Mouse (Mus musculus): ENCODE measurements at regions not wholly inside any gene's neighbourhood (a gene's known extent, or its start where the extent isn't known, plus 50 kb on each side); places are given as distances from the start of the nearest gene placed in this dataset.
A peak's percentile ranks its signal among the peaks of the same experiment; 100 is the strongest.
"Not testable (repeated sequence)": the region's sequence is repeated elsewhere in the genome, so short reads cannot be mapped to it uniquely, and the experiment has no call there.

GRCm38 (mm10) chr10:119099092-119099792, 140.6 kb downstream of the Cand1 start:
- DNase-seq (ENCODE audit: low spot score in 2 of 2): no peak

DNA sequence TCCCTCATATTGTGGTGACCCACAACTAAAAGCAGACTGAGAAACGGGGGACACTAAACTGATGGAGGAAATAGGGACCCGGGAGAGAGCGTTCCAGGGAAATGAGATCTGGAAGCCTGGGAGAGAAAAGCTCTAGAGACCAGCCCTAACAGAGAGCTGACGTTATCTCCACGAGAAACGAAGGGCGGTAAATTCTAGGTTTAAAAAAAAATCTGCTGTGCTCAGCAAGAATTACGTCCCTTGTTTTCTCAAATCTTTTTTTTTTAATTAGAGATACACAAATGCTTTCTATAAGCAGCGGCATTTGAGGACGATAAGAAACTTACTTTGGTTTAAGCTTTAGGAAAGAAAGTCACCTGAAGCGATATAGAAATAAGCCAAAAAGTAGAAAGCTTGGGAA, 145.7 kb downstream of the Cand1 start:
- no peak for DNase-seq (ENCODE audit: low spot score in 2 of 2)

DNA sequence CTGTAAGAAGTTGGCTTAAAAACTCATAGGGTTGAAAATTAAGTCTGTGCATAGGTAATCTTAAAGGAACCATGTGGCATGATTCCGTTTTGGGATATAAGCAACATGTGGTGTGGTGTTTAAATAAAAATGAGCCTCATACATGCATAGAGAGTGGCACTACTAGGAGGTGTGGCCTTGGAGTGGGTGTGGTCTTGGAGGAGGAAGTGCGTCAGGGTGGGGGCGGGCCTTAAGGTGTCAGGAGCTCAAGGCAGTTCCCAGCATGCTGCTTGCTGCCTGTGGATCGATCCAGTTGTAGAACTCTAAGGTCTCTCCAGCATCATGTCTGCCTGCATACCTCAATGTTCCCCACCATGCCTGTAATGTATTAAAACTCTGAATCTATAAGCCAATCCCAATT, 152.0 kb downstream of the Cand1 start:
- DNase-seq (ENCODE audit: low spot score in 2 of 2): no peak

- DNase-seq (ENCODE audit: low spot score in 2 of 2): no peak
Measured at GRCm38 (mm10) chr10:119087071-119087665, 152.7 kb downstream of the Cand1 start.

DNA sequence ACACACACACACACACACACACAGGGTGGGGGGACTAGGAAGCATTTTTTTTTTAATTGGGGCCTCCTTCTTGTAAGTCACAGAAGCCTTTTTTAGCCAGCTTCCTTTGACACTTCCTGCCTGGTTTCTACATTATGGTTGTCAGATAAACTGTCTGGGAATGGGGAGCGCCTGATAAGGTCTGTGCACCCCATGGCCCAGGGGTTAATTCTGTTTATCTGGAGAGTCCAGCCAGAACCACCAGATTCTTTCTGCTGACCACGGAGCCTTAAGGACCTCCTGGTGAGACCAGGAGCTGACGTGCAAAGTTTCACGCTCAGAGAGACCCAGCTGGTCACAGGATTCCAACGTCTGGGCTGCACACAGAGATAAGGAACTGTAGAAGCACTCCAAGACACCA, 153.4 kb downstream of the Cand1 start:
- no peak for DNase-seq (ENCODE audit: low spot score in 2 of 2)

DNA sequence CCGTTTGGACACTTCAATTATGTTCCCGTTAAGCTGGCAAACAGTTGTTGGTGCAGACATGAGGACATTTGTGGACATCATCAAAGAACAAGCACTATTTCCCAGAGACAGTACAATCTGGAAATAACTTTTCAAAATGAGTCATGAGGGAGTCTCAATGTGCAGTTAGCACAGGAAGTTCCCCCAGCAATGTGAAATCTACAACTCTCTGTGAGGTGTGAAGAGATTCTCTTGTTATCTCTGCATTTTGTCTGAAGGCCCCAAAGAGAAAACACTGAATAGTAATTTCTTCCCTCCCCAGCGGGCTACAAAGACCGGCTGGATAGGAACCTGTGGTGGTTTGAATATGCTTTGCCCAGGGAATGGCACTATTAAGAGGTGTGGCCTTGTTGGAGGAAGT, 156.4 kb downstream of the Cand1 start:
- no peak for DNase-seq (ENCODE audit: low spot score in 2 of 2)

GRCm38 (mm10) chr10:119082861-119083260, 157.0 kb downstream of the Cand1 start:
- no peak for DNase-seq (ENCODE audit: low spot score in 2 of 2)

- not testable (repeated sequence) for DNase-seq (ENCODE audit: low spot score in 2 of 2)
Measured at GRCm38 (mm10) chr10:119081766-119082165, 158.1 kb downstream of the Cand1 start.

DNA sequence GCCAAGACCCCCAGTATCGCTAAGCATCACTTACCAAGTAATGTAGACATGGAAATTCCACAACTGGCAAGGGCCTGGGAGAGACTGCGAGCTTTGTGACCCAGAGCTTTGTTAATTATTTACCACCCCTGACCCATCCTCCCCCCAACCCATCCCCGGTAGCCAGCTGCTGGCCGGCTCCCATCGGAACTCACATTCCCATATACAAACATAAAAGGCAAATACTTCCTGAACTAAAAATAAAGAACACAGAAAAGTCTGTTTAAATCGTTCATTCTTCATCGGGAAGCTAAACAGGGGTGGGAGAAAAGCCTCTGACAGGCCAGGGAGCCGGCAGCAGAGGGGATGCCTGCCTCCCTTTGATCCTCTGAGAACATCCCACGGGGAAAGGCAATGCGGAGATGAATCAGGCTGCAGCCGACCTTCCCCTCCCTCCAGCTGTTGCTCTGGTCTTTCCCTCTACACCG, 163.7 kb downstream of the Cand1 start:
- DNase-seq (ENCODE audit: low spot score in 2 of 2): no peak

- DNase-seq (ENCODE audit: low spot score in 2 of 2): no peak
Measured at GRCm38 (mm10) chr10:119074887-119075286, 165.0 kb downstream of the Cand1 start.

DNA sequence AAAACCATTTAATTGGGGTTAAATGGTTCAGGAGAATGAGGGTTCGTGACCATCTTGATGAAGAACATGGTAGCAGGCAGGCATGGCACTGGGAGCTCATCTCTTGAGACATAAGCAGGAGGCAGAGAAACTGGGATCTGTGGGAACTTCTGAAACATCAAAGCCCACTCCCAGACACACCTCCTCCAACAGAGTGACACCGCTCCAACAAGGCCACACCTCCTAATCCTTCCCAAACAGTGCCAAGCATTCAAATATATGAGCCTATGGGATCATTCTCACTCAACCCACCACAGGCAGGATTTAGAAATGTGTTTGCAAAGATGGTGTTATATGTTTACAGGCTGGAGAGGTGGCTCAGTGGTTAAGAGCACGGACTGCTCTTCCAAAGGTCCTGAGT, 165.9 kb downstream of the Cand1 start:
- DNase-seq (ENCODE audit: low spot score in 2 of 2): no peak

DNA sequence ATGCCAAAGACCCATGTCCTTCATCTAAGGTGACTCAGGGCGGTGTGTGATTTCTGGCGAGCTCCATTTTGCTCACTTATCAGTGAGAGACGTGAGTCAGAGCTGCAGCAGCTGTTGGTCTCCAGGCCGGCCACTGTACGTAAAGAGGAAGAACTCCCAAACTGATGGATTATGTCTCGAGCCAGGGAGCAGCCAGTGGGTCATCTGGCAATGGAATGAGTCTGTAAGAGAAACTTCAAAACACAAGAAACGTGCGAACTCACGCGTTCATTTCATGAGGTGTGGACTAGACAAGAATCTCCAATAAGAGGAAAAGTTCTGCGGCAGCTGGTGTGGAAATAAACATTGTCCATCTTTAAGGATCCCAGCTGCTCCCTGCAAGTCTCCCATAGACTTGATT, 170.4 kb downstream of the Cand1 start:
- no peak for DNase-seq (ENCODE audit: low spot score in 2 of 2)

GRCm38 (mm10) chr10:119067838-119068237, 172.0 kb downstream of the Cand1 start:
- no peak for DNase-seq (ENCODE audit: low spot score in 2 of 2)

DNA sequence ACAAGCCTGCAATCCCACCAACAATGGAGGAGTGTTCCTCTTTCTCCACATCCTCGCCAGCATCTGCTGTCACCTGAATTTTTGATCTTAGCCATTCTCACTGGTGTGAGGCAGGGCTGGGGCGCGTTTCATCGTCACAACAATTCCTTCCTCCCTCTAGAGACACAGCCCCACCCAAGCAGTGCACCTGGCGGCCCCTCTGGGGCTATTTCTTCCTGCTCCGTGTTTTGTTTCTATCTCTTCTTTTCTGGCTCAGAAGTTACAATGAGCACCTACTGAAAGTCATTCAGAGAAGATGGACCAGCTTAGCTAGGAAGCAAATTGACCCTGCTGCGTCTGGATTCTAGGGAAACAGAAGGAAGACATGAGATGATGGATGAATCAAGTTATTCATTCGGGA, 172.5 kb downstream of the Cand1 start:
- DNase-seq (ENCODE audit: low spot score in 2 of 2): no peak

GRCm38 (mm10) chr10:119065974-119066373, 173.9 kb downstream of the Cand1 start:
- DNase-seq (ENCODE audit: low spot score in 2 of 2): peak; percentile 35 to 79

- DNase-seq (ENCODE audit: low spot score in 2 of 2): peak; percentile 16 to 32
Measured at GRCm38 (mm10) chr10:119065133-119065817, 174.6 kb downstream of the Cand1 start.

GRCm38 (mm10) chr10:119064218-119064617, 175.6 kb downstream of the Cand1 start:
- DNase-seq (ENCODE audit: low spot score in 2 of 2): no peak

DNA sequence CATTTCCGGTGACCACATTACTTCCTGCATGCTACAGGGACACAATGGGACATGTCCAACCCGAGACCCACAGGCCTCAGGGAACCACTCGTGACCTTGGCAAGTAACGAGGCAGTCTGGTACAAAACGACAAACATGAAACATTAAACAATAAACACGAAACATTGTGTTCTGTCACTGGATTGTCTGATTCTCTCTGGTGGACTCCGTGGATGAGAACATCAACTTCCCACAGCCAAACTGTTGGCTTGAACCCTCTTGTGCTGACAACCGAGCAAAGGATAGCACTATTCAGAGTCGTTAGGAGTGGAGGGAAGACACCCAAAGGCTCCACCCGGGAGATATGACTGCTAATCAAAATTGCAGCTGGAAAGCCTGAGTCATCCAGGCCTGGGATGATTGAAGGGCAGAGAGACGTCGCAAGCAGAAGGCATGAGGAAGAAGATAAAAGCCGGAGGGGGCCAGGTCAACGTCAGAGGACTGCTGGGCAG, 176.6 kb downstream of the Cand1 start:
- DNase-seq (ENCODE audit: low spot score in 2 of 2): no peak

DNA sequence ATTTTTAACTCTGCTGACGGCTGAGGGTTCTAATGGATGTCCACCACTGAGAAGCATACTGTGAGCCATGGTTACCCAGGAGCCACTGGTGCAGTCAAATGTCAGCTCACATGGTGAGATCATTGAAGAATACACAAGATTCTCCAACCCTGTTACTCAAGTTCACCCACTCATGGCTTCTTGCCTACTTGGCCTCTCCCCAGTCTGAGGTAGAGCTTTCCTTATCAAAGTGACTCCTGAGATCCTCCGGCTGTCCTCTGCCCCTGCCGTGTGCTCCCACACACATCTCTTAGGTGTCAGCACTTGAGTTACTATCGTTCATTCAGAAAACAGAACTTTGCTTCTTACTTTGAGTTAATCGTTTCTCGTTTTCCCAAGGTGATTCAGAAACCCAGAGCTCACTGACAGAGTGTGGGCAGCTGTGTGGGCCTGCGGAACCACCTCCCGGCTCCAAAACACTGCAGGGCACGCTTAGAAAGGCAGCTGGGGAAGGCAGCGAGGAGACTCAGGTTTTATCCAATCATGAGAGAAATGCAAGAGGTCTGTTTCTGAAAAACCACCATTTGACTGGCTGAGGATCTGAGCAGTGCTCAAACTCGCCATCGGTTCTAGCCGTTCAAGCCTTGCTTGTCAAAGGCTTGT, 177.8 kb downstream of the Cand1 start:
- DNase-seq (ENCODE audit: low spot score in 2 of 2): no peak

DNA sequence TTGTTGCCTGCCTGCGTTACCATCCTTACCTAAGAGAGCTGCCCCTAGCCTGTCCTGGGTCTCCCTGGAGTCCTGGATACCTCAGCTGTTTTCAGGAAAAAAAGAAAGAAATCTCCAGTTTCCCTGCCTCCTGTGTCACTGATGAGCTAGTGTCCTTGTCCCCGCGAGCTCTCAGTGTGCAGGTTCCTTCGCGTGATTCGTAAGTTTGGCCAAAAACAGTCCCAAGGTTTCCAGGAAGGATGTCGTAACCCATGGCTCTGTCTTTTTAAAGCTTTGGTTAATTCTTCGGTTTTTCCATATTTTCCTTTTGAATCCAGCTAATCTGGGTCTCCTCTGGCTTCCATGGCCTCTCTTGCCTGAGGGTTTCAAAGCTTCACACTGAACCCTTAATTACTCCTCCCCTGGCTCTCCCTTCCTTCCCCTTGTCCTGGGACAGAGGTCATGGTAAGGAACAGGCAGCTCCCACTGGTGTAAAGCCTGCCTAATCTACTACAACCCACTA, 178.5 kb downstream of the Cand1 start:
- DNase-seq (ENCODE audit: low spot score in 2 of 2): no peak

DNA sequence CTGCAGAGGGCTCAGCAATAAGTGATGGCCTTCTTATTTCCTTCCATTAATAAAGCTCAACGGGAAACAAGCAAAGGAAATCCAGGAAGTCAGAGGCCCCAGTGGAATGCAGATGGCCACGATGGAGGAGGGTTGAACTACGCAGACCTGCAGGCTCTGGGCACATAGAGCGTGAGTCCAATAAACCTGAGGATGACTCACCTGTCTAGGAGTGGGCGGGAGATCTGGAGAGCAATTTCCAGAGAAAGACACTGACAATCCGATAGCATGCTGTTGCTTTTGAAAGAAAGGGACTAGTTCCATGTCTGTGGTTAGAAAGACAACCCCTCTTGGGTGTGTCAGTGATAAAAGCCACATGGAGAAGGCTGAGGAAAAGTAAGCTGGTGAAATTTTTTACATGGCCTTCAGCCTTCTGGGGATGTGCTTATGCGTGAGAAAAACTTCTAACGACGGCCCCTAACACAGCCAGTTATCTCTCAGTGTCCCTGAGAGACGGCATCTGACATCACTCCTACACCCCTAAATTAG, 181.3 kb downstream of the Cand1 start:
- no peak for DNase-seq (ENCODE audit: low spot score in 2 of 2)
